Mouse (Mus musculus) 3T3-L1 (cell line): ENCODE data around the gene Psmb1.
"Not testable (repeated sequence)": the region's sequence is repeated elsewhere in the genome, so short reads cannot be mapped to it uniquely, and the experiment has no call there.

Experiments
- DNase-seq: peaks from one replicate; pipeline ENCODE4 v3.0.0-alpha.2; 2015; ENCODE audit warnings: low read depth, low spot score

The Psmb1 gene

GRCm38 (mm10) chr17:15499656-15500394 is at the start of gene Psmb1, which contains the start of gene Tbp:
Gene Psmb1 (minus strand): TSS chr17:15499751.
Gene Tbp (plus strand): TSS chr17:15499888.
- peak; percentile 99 for DNase-seq

GRCm38 (mm10) chr17:15546440-15546839 is 46.9 kb upstream of the Psmb1 start:
- no peak for DNase-seq

- DNase-seq, result not testable (repeated sequence)
These were observed 44.3 kb upstream of the Psmb1 start for GRCm38 (mm10) chr17:15543868-15544267.

- no peak for DNase-seq
These were observed 40.8 kb upstream of the Psmb1 start for GRCm38 (mm10) chr17:15540309-15540708.

- no peak for DNase-seq
These were observed 36.9 kb upstream of the Psmb1 start for GRCm38 (mm10) chr17:15536457-15536904.

- no peak for DNase-seq
These were observed 36.4 kb upstream of the Psmb1 start for GRCm38 (mm10) chr17:15535943-15536342.

- DNase-seq, result peak; percentile 82
These were observed 35.7 kb upstream of the Psmb1 start for GRCm38 (mm10) chr17:15535162-15535800.

- peak; percentile 69 for DNase-seq
These were observed 30.6 kb upstream of the Psmb1 start for GRCm38 (mm10) chr17:15530141-15530540.

- DNase-seq, result no peak
These were observed 29.3 kb upstream of the Psmb1 start for GRCm38 (mm10) chr17:15528887-15529286.

- DNase-seq, result no peak
These were observed 28.2 kb upstream of the Psmb1 start for GRCm38 (mm10) chr17:15527811-15528136.

- peak; percentile 98 for DNase-seq
These were observed 27.6 kb upstream of the Psmb1 start, which contains the start of gene Pdcd2 for GRCm38 (mm10) chr17:15526986-15527810. Gene Pdcd2 (minus strand): TSS chr17:15527301.

- peak; percentile 31 for DNase-seq
These were observed 26.8 kb upstream of the Psmb1 start for GRCm38 (mm10) chr17:15526304-15526703.

GRCm38 (mm10) chr17:15518766-15519165 is 19.2 kb upstream of the Psmb1 start:
- no peak for DNase-seq

- DNase-seq, result no peak
These were observed 18.6 kb upstream of the Psmb1 start for GRCm38 (mm10) chr17:15518186-15518585.

GRCm38 (mm10) chr17:15517776-15518175 is 18.2 kb upstream of the Psmb1 start:
- no peak for DNase-seq

- DNase-seq, result peak; percentile 94
These were observed 11.1 kb upstream of the Psmb1 start for GRCm38 (mm10) chr17:15510694-15511093.

- DNase-seq, result peak; percentile 21
These were observed 818 bp downstream of the Psmb1 start for GRCm38 (mm10) chr17:15498753-15499113.

GRCm38 (mm10) chr17:15497882-15498752 is 1.4 kb downstream of the Psmb1 start:
- peak; percentile 96 for DNase-seq

- DNase-seq, result no peak
These were observed 9.0 kb downstream of the Psmb1 start for GRCm38 (mm10) chr17:15490542-15490941.

GRCm38 (mm10) chr17:15472671-15473070 is 26.9 kb downstream of the Psmb1 start:
- DNase-seq, result peak; percentile 40

GRCm38 (mm10) chr17:15467669-15468068 is 31.9 kb downstream of the Psmb1 start:
- peak; percentile 89 for DNase-seq
